Mouse (Mus musculus) small intestine, adult 2 months (tissue): ENCODE data around the gene Bbs10.

Source experiments
- CTCF ChIP-seq: fragments of 200-500 bp; IDR thresholded peaks from 2 replicates; pipeline ENCODE4 v1.5.1; 2012; ENCODE audit warnings: low read depth, mild to moderate bottlenecking, control low read depth, inconsistent platforms, low read length, moderate library complexity, mixed read lengths; ENCODE audit not compliant: insufficient replicate concordance, insufficient read length; ENCODE audit errors: extremely low read depth
- POLR2A ChIP-seq: fragments of 200-500 bp; IDR thresholded peaks from 2 replicates; pipeline ENCODE4 v1.6.1; 2012; ENCODE audit warnings: low read depth, mild to moderate bottlenecking, control low read depth, inconsistent platforms, low read length, moderate library complexity

DNA sequence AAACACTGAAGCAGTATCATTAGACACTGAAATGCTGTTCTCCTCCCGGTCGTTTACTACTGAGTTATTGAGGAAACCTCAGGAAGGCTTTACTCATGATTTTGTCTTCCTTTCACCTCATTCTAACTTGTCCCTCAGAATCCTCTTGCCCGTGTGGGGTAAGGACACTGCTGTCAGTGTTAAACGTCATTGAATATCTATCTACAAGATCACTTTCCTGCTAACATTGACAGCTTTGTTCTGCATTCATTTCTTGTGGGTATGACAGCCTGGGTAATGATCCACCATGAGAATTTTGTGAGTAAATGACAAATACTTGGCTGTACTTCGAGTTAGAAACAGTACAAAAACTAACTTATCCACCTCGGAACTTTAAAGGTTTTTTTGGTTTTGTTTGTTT, 848 bp upstream of the Bbs10 start:
- TF ChIP-seq CTCF: no peak
- no peak for TF ChIP-seq POLR2A
